Mouse (Mus musculus) hindbrain, embryonic 16.5 days (tissue): Measurements from ENCODE around the gene Slc38a6. TPM values are rescaled to one million over a fixed set of nuclear protein-coding genes. Genes with fewer than 3 reads are reported as not detected.

ENCODE experiments used
- ATAC-seq: fragments of 200-750 bp; cut with Nextera tagmentation; 2 replicates; pipeline ENCODE4 v1.8.0; 2017; ENCODE audit warnings: moderate TSS enrichment, moderate library complexity
- H3K27ac ChIP-seq: fragments of 300-500 bp; sonication (generic); 2 replicates; pipeline ENCODE4 v1.5.1; 2014; ENCODE audit warnings: low read depth, mild to moderate bottlenecking, control low read depth, low read length, moderate library complexity
- H3K27me3 ChIP-seq: fragments of 300-500 bp; sonication (generic); replicated peaks from 2 replicates; pipeline ENCODE4 v1.6.1; 2014; ENCODE audit warnings: low read length; ENCODE audit not compliant: control insufficient read depth, insufficient read depth
- H3K36me3 ChIP-seq: fragments of 300-500 bp; sonication (generic); 2 replicates; pipeline ENCODE4 v1.6.1; 2014; ENCODE audit warnings: mild to moderate bottlenecking, low read length, moderate library complexity, mixed read lengths; ENCODE audit not compliant: control insufficient read depth, insufficient read depth
- H3K4me1 ChIP-seq: fragments of 300-500 bp; sonication (generic); 2 replicates; pipeline ENCODE4 v1.6.1; 2014; ENCODE audit warnings: low read depth, low read length; ENCODE audit not compliant: control insufficient read depth, insufficient read depth
- H3K4me2 ChIP-seq: fragments of 300-500 bp; sonication (generic); 2 replicates; pipeline ENCODE4 v1.6.1; 2014; ENCODE audit warnings: mild to moderate bottlenecking, low read length, control low read depth, moderate library complexity
- H3K4me3 ChIP-seq: fragments of 300-500 bp; sonication (generic); 2 replicates; pipeline ENCODE4 v1.5.1; 2014; ENCODE audit warnings: mild to moderate bottlenecking, low read length, control low read depth, moderate library complexity
- H3K9ac ChIP-seq: fragments of 300-500 bp; sonication (generic); 2 replicates; pipeline ENCODE4 v1.6.1; 2014; ENCODE audit warnings: low read depth, mild to moderate bottlenecking, control low read depth, low read length, moderate library complexity
- H3K9me3 ChIP-seq: fragments of 300-500 bp; sonication (generic); 2 replicates; pipeline ENCODE4 v1.6.1; 2014; ENCODE audit warnings: mild to moderate bottlenecking, low read length, moderate library complexity; ENCODE audit not compliant: control insufficient read depth
- WGBS: fragments of 180-500 bp; shearing (Covaris S2); extraction: QIAGEN DNeasy Blood & Tissue Kit; methylation state at CpG from one replicate; pipeline ENCODE4 v1.1.7; 2014; 5-methylcytosine and 5-hydroxymethylcytosine counted together
- polyA plus RNA-seq: library from polyadenylated mRNA; unstranded; fragments of >200 nt; fragmentation: Nextera tagmentation; extraction: Ambion mirVana; gene quantifications from 2 replicates; pipeline ENCODE4 v1.2.1, GENCODE M21; 2015

Slc38a6 gene
- polyA plus RNA-seq, 1 experiment from 2014 or later = 8.5 TPM

- H3K4me1 ChIP-seq = no peaks in the 10 kb centered on the region
- H3K27me3 ChIP-seq = no peaks in the 10 kb centered on the region
- H3K36me3 ChIP-seq = peaks cover under 1% of the 10 kb centered on the region; the same call in 1 of the 2 replicates
- H3K27ac ChIP-seq = no peak overlapping the region
- H3K9ac ChIP-seq = no peak overlapping the region
- no peaks in the 10 kb centered on the region for H3K9me3 ChIP-seq
- no peak for ATAC-seq
- H3K4me3 ChIP-seq = no peak overlapping the region
- no peak overlapping the region for H3K4me2 ChIP-seq
- 93% methylated on average over 3 of the region's 3 CpGs for WGBS
Measured at GRCm38 (mm10) chr12:73269531-73269930, 17.0 kb upstream of the Slc38a6 start.

GRCm38 (mm10) chr12:73269933-73270332 is 16.6 kb upstream of the Slc38a6 start:
- no peak overlapping the region for H3K4me2 ChIP-seq
- no peaks in the 10 kb centered on the region for H3K4me1 ChIP-seq
- H3K36me3 ChIP-seq = peaks cover 5% of the 10 kb centered on the region; the same call in 1 of the 2 replicates
- H3K27ac ChIP-seq = no peak overlapping the region
- no peaks in the 10 kb centered on the region for H3K27me3 ChIP-seq
- H3K4me3 ChIP-seq = no peak overlapping the region
- 86% methylated on average over 4 of the region's 4 CpGs for WGBS
- ATAC-seq = no peak
- no peak overlapping the region for H3K9ac ChIP-seq
- no peaks in the 10 kb centered on the region for H3K9me3 ChIP-seq

- H3K4me1 ChIP-seq = no peaks in the 10 kb centered on the region
- H3K4me2 ChIP-seq = no peak overlapping the region
- peaks cover 2% of the 10 kb centered on the region; the same call in 1 of the 2 replicates for H3K9me3 ChIP-seq
- WGBS = 96% methylated on average over 3 of the region's 3 CpGs
- H3K27ac ChIP-seq = no peak overlapping the region
- H3K4me3 ChIP-seq = no peak overlapping the region
- ATAC-seq = no peak
- peaks cover 25% of the 10 kb centered on the region for H3K36me3 ChIP-seq
- H3K9ac ChIP-seq = no peak overlapping the region
- no peaks in the 10 kb centered on the region for H3K27me3 ChIP-seq
Measured at GRCm38 (mm10) chr12:73274921-73275320, 11.7 kb upstream of the Slc38a6 start.

- H3K9me3 ChIP-seq = no peaks in the 10 kb centered on the region
- whole genome bisulfite sequencing = 75% methylated on average over 8 of the region's 8 CpGs
- peak overlapping the region; percentile 87 for H3K4me3 ChIP-seq
- H3K9ac ChIP-seq = peak overlapping the region; percentile 90; the same call in 1 of the 2 replicates
- peak overlapping the region; percentile 66 for H3K4me2 ChIP-seq
- H3K36me3 ChIP-seq = peaks cover 3% of the 10 kb centered on the region; the same call in 1 of the 2 replicates
- peaks cover 13% of the 10 kb centered on the region for H3K4me1 ChIP-seq
- H3K27me3 ChIP-seq = no peaks in the 10 kb centered on the region
- ATAC-seq = no peak
- H3K27ac ChIP-seq = no peak overlapping the region
Measured at GRCm38 (mm10) chr12:73287609-73288008, 1.0 kb downstream of the Slc38a6 start.

GRCm38 (mm10) chr12:73288626-73289025 is 2.0 kb downstream of the Slc38a6 start:
- H3K36me3 ChIP-seq = peaks cover 3% of the 10 kb centered on the region; the same call in 1 of the 2 replicates
- no peaks in the 10 kb centered on the region for H3K27me3 ChIP-seq
- 97% methylated on average over 3 of the region's 3 CpGs for WGBS
- H3K9me3 ChIP-seq = no peaks in the 10 kb centered on the region
- peaks cover 12% of the 10 kb centered on the region for H3K4me1 ChIP-seq
- H3K4me3 ChIP-seq = no peak overlapping the region
- H3K9ac ChIP-seq = no peak overlapping the region
- ATAC-seq = no peak
- H3K4me2 ChIP-seq = no peak overlapping the region
- H3K27ac ChIP-seq = no peak overlapping the region

GRCm38 (mm10) chr12:73294884-73295283 is 8.3 kb downstream of the Slc38a6 start:
- ATAC-seq = no peak
- no peaks in the 10 kb centered on the region for H3K4me1 ChIP-seq
- no peak overlapping the region for H3K27ac ChIP-seq
- H3K9ac ChIP-seq = no peak overlapping the region
- H3K9me3 ChIP-seq = no peaks in the 10 kb centered on the region
- H3K4me2 ChIP-seq = no peak overlapping the region
- H3K4me3 ChIP-seq = no peak overlapping the region
- no peaks in the 10 kb centered on the region; the same call in 1 of the 2 replicates for H3K36me3 ChIP-seq
- H3K27me3 ChIP-seq = no peaks in the 10 kb centered on the region

- WGBS = 78% methylated on average over 11 of the region's 11 CpGs
- Histone ChIP-seq H3K4me1 (no peaks in the 10 kb centered on the region), H3K27me3 (no peaks in the 10 kb centered on the region), H3K27ac (no peak overlapping the region), H3K9me3 (no peaks in the 10 kb centered on the region), H3K9ac (no peak overlapping the region), H3K36me3 (peaks cover 1% of the 10 kb centered on the region; the same call in 1 of the 2 replicates), H3K4me2 (no peak overlapping the region), H3K4me3 (no peak overlapping the region)
- ATAC-seq = no peak
Measured at GRCm38 (mm10) chr12:73295505-73296140, 9.0 kb downstream of the Slc38a6 start.

- no peak overlapping the region for H3K9ac ChIP-seq
- H3K36me3 ChIP-seq = 0 out of 2 replicates have a peak, but pooled peaks cover 2% of the 10 kb centered on the region
- no peak for ATAC-seq
- no peaks in the 10 kb centered on the region for H3K9me3 ChIP-seq
- H3K27ac ChIP-seq = no peak overlapping the region
- no peak overlapping the region for H3K4me2 ChIP-seq
- no peaks in the 10 kb centered on the region for H3K27me3 ChIP-seq
- H3K4me3 ChIP-seq = no peak overlapping the region
- H3K4me1 ChIP-seq = no peaks in the 10 kb centered on the region
- WGBS = 85% methylated on average over 5 of the region's 5 CpGs
Measured at GRCm38 (mm10) chr12:73298621-73299020, 12.0 kb downstream of the Slc38a6 start.

GRCm38 (mm10) chr12:73300531-73300930 is 14.0 kb downstream of the Slc38a6 start:
- H3K27ac ChIP-seq = no peak overlapping the region
- no peaks in the 10 kb centered on the region for H3K27me3 ChIP-seq
- 93% methylated on average over 2 of the region's 2 CpGs for WGBS
- H3K36me3 ChIP-seq = 0 out of 2 replicates have a peak, but pooled peaks cover 2% of the 10 kb centered on the region
- H3K9ac ChIP-seq = no peak overlapping the region
- H3K4me2 ChIP-seq = no peak overlapping the region
- ATAC-seq = no peak
- no peaks in the 10 kb centered on the region for H3K9me3 ChIP-seq
- no peak overlapping the region for H3K4me3 ChIP-seq
- H3K4me1 ChIP-seq = no peaks in the 10 kb centered on the region
